Mouse (Mus musculus) MEL (cell line): ENCODE results near the gene Cep170. TPM values are rescaled to one million over a fixed set of nuclear protein-coding genes. Genes with fewer than 3 reads are reported as not detected.
"Not testable (repeated sequence)": the region's sequence is repeated elsewhere in the genome, so short reads cannot be mapped to it uniquely, and the experiment has no call there.

Source experiments
- DNase-seq: peaks from one replicate; pipeline ENCODE4 v3.0.0; 2011; ENCODE audit warnings: low read depth, low spot score
- H3K27ac ChIP-seq: 2 replicates; pipeline ENCODE4 v1.5.1; 2012; ENCODE audit warnings: low read depth, mild to moderate bottlenecking, control low read depth, low read length, moderate library complexity; ENCODE audit not compliant: control insufficient read depth
- H3K27me3 ChIP-seq, 2 experiments: fragments of 150-350 bp in 1 of 2; sonication (generic) in 1 of 2; 2 replicates each; pipeline ENCODE4 v1.6.1; 2012; ENCODE audit warnings: low read length in 2 of 2, mild to moderate bottlenecking in 2 of 2, improper control_type of control experiment in 1 of 2, moderate library complexity in 1 of 2; ENCODE audit not compliant: insufficient read depth in 2 of 2, control insufficient read depth in 1 of 2
- H3K36me3 ChIP-seq, 2 experiments: 2 replicates each; pipeline ENCODE4 v1.6.1; 2012 to 2014; ENCODE audit warnings: low read length in 2 of 2, improper control_type of control experiment in 1 of 2, inconsistent platforms in 1 of 2, mild to moderate bottlenecking in 1 of 2; ENCODE audit not compliant: insufficient read depth in 2 of 2, control insufficient read depth in 1 of 2
- H3K4me1 ChIP-seq, 2 experiments: fragments of 150-350 bp in 1 of 2; sonication (generic) in 1 of 2; 2 replicates each; pipeline ENCODE4 v1.6.1; 2012; ENCODE audit warnings: low read length in 2 of 2, improper control_type of control experiment in 1 of 2, mild to moderate bottlenecking in 1 of 2; ENCODE audit not compliant: insufficient read depth in 2 of 2, control insufficient read depth in 1 of 2
- H3K4me3 ChIP-seq, 2 experiments: fragments of 150-350 bp in 1 of 2; sonication (generic) in 1 of 2; 2 replicates each; pipeline ENCODE4 v1.5.1; 2012; ENCODE audit warnings: low read depth in 2 of 2, low read length in 2 of 2, mild to moderate bottlenecking in 2 of 2, moderate library complexity in 2 of 2, control low read depth in 1 of 2, improper control_type of control experiment in 1 of 2; ENCODE audit not compliant: control insufficient read depth in 1 of 2, insufficient read depth in 1 of 2
- H3K79me2 ChIP-seq: 2 replicates; pipeline ENCODE4 v1.6.1; 2012; ENCODE audit warnings: mild to moderate bottlenecking, low read length, moderate library complexity; ENCODE audit not compliant: control insufficient read depth, poor library complexity, insufficient read depth
- H3K9ac ChIP-seq: 2 replicates; pipeline ENCODE4 v1.6.1; 2012; ENCODE audit warnings: low read depth, mild to moderate bottlenecking, control low read depth, low read length, moderate library complexity; ENCODE audit not compliant: control insufficient read depth, poor library complexity, severe bottlenecking
- H3K9me3 ChIP-seq: fragments of 150-350 bp; sonication (generic); replicated peaks from 2 replicates; pipeline ENCODE4 v1.6.1; 2012; ENCODE audit warnings: mild to moderate bottlenecking, low read length, improper control_type of control experiment, moderate library complexity; ENCODE audit not compliant: insufficient read depth
- BHLHE40 ChIP-seq: IDR thresholded peaks from 2 replicates; pipeline ENCODE4 v1.6.1; 2012; ENCODE audit warnings: low read depth, mild to moderate bottlenecking, inconsistent platforms, low read length, improper control_type of control experiment, borderline replicate concordance
- CTCF ChIP-seq, 3 experiments: IDR thresholded peaks in 2 of 3; conservative IDR thresholded peaks in 1 of 3; 2 replicates each; pipeline ENCODE4 v1.5.1; 2011 to 2012; ENCODE audit warnings: low read length in 3 of 3, low read depth in 2 of 3, mild to moderate bottlenecking in 2 of 3, improper control_type of control experiment in 1 of 3, inconsistent platforms in 1 of 3, mixed read lengths in 1 of 3, moderate library complexity in 1 of 3; ENCODE audit not compliant: control insufficient read depth in 1 of 3, insufficient read depth in 1 of 3, poor library complexity in 1 of 3, severe bottlenecking in 1 of 3
- E2F4 ChIP-seq: IDR thresholded peaks from 2 replicates; pipeline ENCODE4 v1.6.1; 2011; ENCODE audit warnings: low read depth, low read length, improper control_type of control experiment, borderline replicate concordance
- ELF1 ChIP-seq: IDR thresholded peaks from 2 replicates; pipeline ENCODE4 v1.6.1; 2014; ENCODE audit warnings: low read depth, mild to moderate bottlenecking, inconsistent platforms, low read length, improper control_type of control experiment, moderate library complexity
- EP300 ChIP-seq, 2 experiments: IDR thresholded peaks; 2 replicates each; pipeline ENCODE4 v1.6.1; 2011; ENCODE audit warnings: improper control_type of control experiment in 2 of 2, low read length in 2 of 2, low read depth in 1 of 2, mild to moderate bottlenecking in 1 of 2
- ETS1 ChIP-seq: IDR thresholded peaks from 2 replicates; pipeline ENCODE4 v1.6.1; 2012; ENCODE audit warnings: low read depth, mild to moderate bottlenecking, inconsistent platforms, low read length, improper control_type of control experiment, moderate library complexity
- GATA1 ChIP-seq: IDR thresholded peaks from 2 replicates; pipeline ENCODE4 v1.6.1; 2011; ENCODE audit warnings: low read depth, low read length, improper control_type of control experiment
- MAFK ChIP-seq: IDR thresholded peaks from 2 replicates; pipeline ENCODE4 v1.6.1; 2011; ENCODE audit warnings: low read depth, mild to moderate bottlenecking, low read length, improper control_type of control experiment, borderline replicate concordance
- MAX ChIP-seq: IDR thresholded peaks from 2 replicates; pipeline ENCODE4 v1.6.1; 2011; ENCODE audit warnings: low read length, improper control_type of control experiment
- MYB ChIP-seq: IDR thresholded peaks from 2 replicates; pipeline ENCODE4 v1.6.1; 2011; ENCODE audit warnings: mild to moderate bottlenecking, low read depth, low read length, improper control_type of control experiment
- NELFE ChIP-seq: IDR thresholded peaks from 2 replicates; pipeline ENCODE4 v1.6.1; 2011; ENCODE audit warnings: low read depth, low read length, improper control_type of control experiment
- NRF1 ChIP-seq: IDR thresholded peaks from 2 replicates; pipeline ENCODE4 v1.6.1; 2014; ENCODE audit warnings: low read depth, mild to moderate bottlenecking, inconsistent platforms, low read length, improper control_type of control experiment, moderate library complexity; ENCODE audit not compliant: poor library complexity, insufficient read depth, severe bottlenecking
- POLR2A ChIP-seq, 2 experiments: IDR thresholded peaks; 2 replicates each; pipeline ENCODE4 v1.6.1; 2011 to 2012; ENCODE audit warnings: low read length in 2 of 2, mild to moderate bottlenecking in 2 of 2, control low read depth in 1 of 2, improper control_type of control experiment in 1 of 2, low read depth in 1 of 2, moderate library complexity in 1 of 2; ENCODE audit not compliant: control insufficient read depth in 1 of 2, insufficient read depth in 1 of 2, poor library complexity in 1 of 2
- POLR2AphosphoS5 ChIP-seq: IDR thresholded peaks from 2 replicates; pipeline ENCODE4 v1.6.1; 2012; ENCODE audit warnings: low read depth, borderline replicate concordance, mild to moderate bottlenecking, inconsistent platforms, low read length, moderate library complexity, mixed read lengths
- RAD21 ChIP-seq: IDR thresholded peaks from 2 replicates; pipeline ENCODE4 v1.6.1; 2011; ENCODE audit warnings: mild to moderate bottlenecking, low read depth, low read length, improper control_type of control experiment
- RCOR1 ChIP-seq: IDR thresholded peaks from 2 replicates; pipeline ENCODE4 v1.6.1; 2012; ENCODE audit warnings: low read depth, mild to moderate bottlenecking, inconsistent platforms, low read length, improper control_type of control experiment
- SIN3A ChIP-seq: IDR thresholded peaks from 2 replicates; pipeline ENCODE4 v1.6.1; 2012; ENCODE audit warnings: low read length, improper control_type of control experiment, inconsistent platforms
- TAL1 ChIP-seq: IDR thresholded peaks from 2 replicates; pipeline ENCODE4 v1.6.1; 2012; ENCODE audit warnings: mild to moderate bottlenecking, inconsistent platforms, low read length, moderate library complexity, mixed read lengths
- TBP ChIP-seq: IDR thresholded peaks from 2 replicates; pipeline ENCODE4 v1.8.0; 2011; ENCODE audit warnings: low read depth, low read length, improper control_type of control experiment
- TCF12 ChIP-seq: IDR thresholded peaks from 2 replicates; pipeline ENCODE4 v1.6.1; 2014; ENCODE audit warnings: low read depth, mild to moderate bottlenecking, inconsistent platforms, low read length, improper control_type of control experiment, moderate library complexity
- ZKSCAN1 ChIP-seq: IDR thresholded peaks from 2 replicates; pipeline ENCODE4 v1.6.1; 2012; ENCODE audit warnings: low read depth, mild to moderate bottlenecking, inconsistent platforms, low read length, improper control_type of control experiment, moderate library complexity
- ZNF384 ChIP-seq: IDR thresholded peaks from 2 replicates; pipeline ENCODE4 v1.6.1; 2012; ENCODE audit warnings: low read depth, mild to moderate bottlenecking, inconsistent platforms, low read length, improper control_type of control experiment
- polyA plus RNA-seq, 2 experiments: library from polyadenylated mRNA; stranded (reverse) in 1 of 2; unstranded in 1 of 2; fragments of >175 nt in 1 of 2; fragments of >200 nt in 1 of 2; gene quantifications; 2 replicates each; pipeline versions ENCODE4 v1.2.1 to v1.2.4; 2012; ENCODE audit warnings: low replicate concordance in 2 of 2, low read depth in 1 of 2; ENCODE audit not compliant: insufficient read length in 2 of 2, insufficient read depth in 1 of 2, missing spikeins in 1 of 2
- total RNA-seq: library from RNA; depleted of rRNA; stranded (reverse); fragments of 300-350 nt; gene quantifications from 2 replicates; pipeline ENCODE4 v1.2.3, GENCODE M21; 2012

The Cep170 gene
- total and polyA plus RNA-seq, 3 experiments, result 9.2 to 423 (median 13.9) TPM

DNA sequence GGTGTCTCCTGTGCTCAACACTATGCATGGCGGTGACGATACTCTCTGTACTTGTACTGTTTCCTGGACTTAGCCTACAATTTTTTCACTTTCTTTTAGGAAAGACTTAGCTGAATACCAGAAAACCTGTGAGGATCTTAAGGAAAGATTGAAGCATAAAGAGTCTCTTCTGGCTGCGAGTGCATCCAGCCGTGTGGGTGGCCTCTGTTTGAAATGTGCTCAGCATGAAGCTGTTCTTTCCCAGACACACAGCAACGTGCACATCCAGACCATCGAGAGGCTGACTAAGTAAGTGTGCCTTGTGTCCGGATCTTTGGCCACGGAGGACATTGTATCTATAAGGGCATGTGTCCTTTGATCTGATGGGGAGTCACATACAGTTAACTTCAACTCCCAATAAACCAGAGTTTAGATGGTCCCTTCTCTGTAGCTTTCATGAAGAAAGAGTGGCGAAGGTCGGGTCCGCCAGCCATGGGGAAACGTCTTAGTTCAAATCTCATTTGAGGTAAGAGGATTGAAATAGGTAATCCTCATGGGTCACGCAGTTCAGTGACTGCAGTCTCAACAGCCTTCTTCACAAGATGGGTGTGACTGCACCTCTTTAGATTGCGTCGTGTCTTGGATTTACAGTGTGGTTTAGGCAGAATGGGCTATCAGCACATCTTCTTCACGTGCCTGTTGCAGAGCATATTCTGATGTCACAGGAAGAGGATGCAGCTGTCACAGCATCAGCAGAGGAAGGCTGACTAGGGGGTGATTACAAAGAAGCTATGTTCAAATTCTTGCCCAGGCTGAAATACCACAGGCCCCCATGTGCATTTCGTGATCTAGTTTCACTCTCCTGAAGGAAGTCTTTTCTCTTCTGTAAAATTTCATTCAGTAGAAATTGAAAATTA lies 31.5 kb upstream of the Cep170 start:
- DNase-seq, result no peak
- peaks cover 0 to 3% of the 10 kb centered on the region in 2 experiments; a peak in 1 of 4 replicates for H3K4me1 ChIP-seq
- no peak overlapping the region for H3K4me3 ChIP-seq

DNA sequence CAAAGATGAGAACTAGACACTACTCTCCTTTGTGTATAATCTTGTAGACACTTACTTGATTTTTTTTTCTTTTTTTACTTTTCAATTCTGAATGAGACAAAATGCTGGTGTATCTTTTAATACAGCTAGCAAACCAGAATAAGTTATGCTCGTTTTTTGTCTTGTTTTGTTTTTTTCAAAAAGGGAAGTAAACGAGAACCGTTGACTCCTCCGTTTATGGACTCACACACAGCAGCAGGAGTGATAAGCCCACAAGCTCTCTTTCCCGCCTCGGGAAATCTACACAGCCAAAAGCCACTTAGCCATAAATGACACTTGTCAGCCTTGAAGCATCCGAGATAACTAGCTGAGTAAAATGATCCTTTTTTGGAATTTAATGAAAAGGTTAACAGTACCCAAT lies 22.7 kb upstream of the Cep170 start:
- H3K27ac ChIP-seq, result peak overlapping the region; percentile 97
- peaks cover 18% of the 10 kb centered on the region for H3K79me2 ChIP-seq
- peak; percentile 82 for DNase-seq
- not testable (repeated sequence) for H3K9me3 ChIP-seq, H3K27me3 ChIP-seq
- H3K4me1 ChIP-seq, result peaks cover 8 to 21% of the 10 kb centered on the region in 2 experiments
- TF ChIP-seq ZKSCAN1 (0 out of 2 replicates have a peak, but pooled peaks have one; percentile 39), RCOR1 (peak; percentile 55; the same call in 1 of the 2 replicates), MAX (0 out of 2 replicates have a peak, but pooled peaks have one; percentile 24), ZNF384 (peak; percentile 62), ETS1 (peak; percentile 86), NELFE (peak; percentile 27; the same call in 1 of the 2 replicates), E2F4 (peak; percentile 97), TCF12 (peak; percentile 72), MYB (peak; percentile 89), GATA1 (peak; percentile 87), TBP (peak; percentile 71), SIN3A (peak; percentile 78), EP300 (IDR thresholded peaks at IDR 0.05; ENCODE audit: low read depth in 1 of 2, low read length in 2 of 2) (peak; percentile 86 to 90)
- H3K4me3 ChIP-seq, result peak overlapping the region; percentile 61 to 78
- H3K36me3 ChIP-seq, result peaks cover 0 to 11% of the 10 kb centered on the region in 2 experiments; a peak in 2 of 4 replicates
- peak overlapping the region; percentile 71 for H3K9ac ChIP-seq

More for the DNA sequence above, 31.5 kb upstream of the Cep170 start:
- H3K27ac ChIP-seq, result no peak overlapping the region
- H3K9me3 ChIP-seq, result no peaks in the 10 kb centered on the region
- TF ChIP-seq SIN3A, result no peak
- TF ChIP-seq RAD21, result no peak
- TF ChIP-seq NRF1, result no peak
- TF ChIP-seq TCF12, result no peak
- TF ChIP-seq GATA1, result no peak
- no peak; the same call in 1 of the 2 replicates for TF ChIP-seq TAL1
- TF ChIP-seq MAFK, result no peak
- TF ChIP-seq EP300 (IDR thresholded peaks at IDR 0.05; ENCODE audit: low read depth in 1 of 2, low read length in 2 of 2), result no peak
- TF ChIP-seq BHLHE40, result peak; percentile 88
- TF ChIP-seq POLR2AphosphoS5, result no peak
- no peak for TF ChIP-seq ELF1
- TF ChIP-seq NELFE, result no peak
- peak; percentile 58 for TF ChIP-seq ETS1
- TF ChIP-seq POLR2A (IDR thresholded peaks at IDR 0.05; ENCODE audit: control insufficient read depth in 1 of 2, insufficient read depth in 1 of 2, low read depth in 1 of 2, low read length in 2 of 2, poor library complexity in 1 of 2), result no peak
- TF ChIP-seq MAX, result no peak
- TF ChIP-seq CTCF (IDR thresholded peaks at IDR 0.05 in 2 of 3, conservative IDR thresholded peaks at IDR 0.05 in 1 of 3; ENCODE audit: control insufficient read depth in 1 of 3, insufficient read depth in 1 of 3, low read depth in 2 of 3, low read length in 3 of 3, poor library complexity in 1 of 3, severe bottlenecking in 1 of 3), result no peak
- TF ChIP-seq, all 39 proteins: peak for 2
- Histone ChIP-seq H3K36me3 (peaks cover 0 to 3% of the 10 kb centered on the region in 2 experiments; a peak in 1 of 4 replicates), H3K9ac (no peak overlapping the region), H3K27me3 (no peaks in the 10 kb centered on the region), H3K79me2 (no peaks in the 10 kb centered on the region)
